Mouse (Mus musculus): ENCODE data around the gene Ppp6r3. TPM values are rescaled to one million over a fixed set of nuclear protein-coding genes. Genes with fewer than 3 reads are reported as not detected.
"Not testable (repeated sequence)": the region's sequence is repeated elsewhere in the genome, so short reads cannot be mapped to it uniquely, and the experiment has no call there.

Ppp6r3 gene
- polyA plus RNA-seq, 1 experiment from 2014 or later = 52.0 TPM

GRCm38 (mm10) chr19:3576451-3577264 is 1.1 kb upstream of the Ppp6r3 start:
- DNase-seq (ENCODE audit: low spot score) = no peak

- DNase-seq (ENCODE audit: low spot score) = no peak
Observed at GRCm38 (mm10) chr19:3575276-3575631, 295 bp downstream of the Ppp6r3 start.

- peak; percentile 28 for DNase-seq (ENCODE audit: low spot score)
Observed at GRCm38 (mm10) chr19:3574593-3575094, 905 bp downstream of the Ppp6r3 start.

- DNase-seq (ENCODE audit: low spot score) = no peak
Observed at GRCm38 (mm10) chr19:3564309-3564708, 11.2 kb downstream of the Ppp6r3 start.

GRCm38 (mm10) chr19:3562752-3563151 is 12.8 kb downstream of the Ppp6r3 start:
- DNase-seq (ENCODE audit: low spot score) = no peak

- DNase-seq (ENCODE audit: low spot score) = no peak
Observed at GRCm38 (mm10) chr19:3562298-3562697, 13.3 kb downstream of the Ppp6r3 start.

GRCm38 (mm10) chr19:3556169-3556827 is 19.3 kb downstream of the Ppp6r3 start:
- DNase-seq (ENCODE audit: low spot score) = no peak

- no peak for DNase-seq (ENCODE audit: low spot score)
Observed at GRCm38 (mm10) chr19:3554785-3555184, 20.8 kb downstream of the Ppp6r3 start.

- no peak for DNase-seq (ENCODE audit: low spot score)
Observed at GRCm38 (mm10) chr19:3551573-3552159, 23.9 kb downstream of the Ppp6r3 start.

GRCm38 (mm10) chr19:3550101-3550500 is 25.4 kb downstream of the Ppp6r3 start:
- no peak for DNase-seq (ENCODE audit: low spot score)

GRCm38 (mm10) chr19:3549263-3549662 is 26.3 kb downstream of the Ppp6r3 start:
- DNase-seq (ENCODE audit: low spot score) = no peak

- DNase-seq (ENCODE audit: low spot score) = no peak
Observed at GRCm38 (mm10) chr19:3548311-3548710, 27.2 kb downstream of the Ppp6r3 start.

- no peak for DNase-seq (ENCODE audit: low spot score)
Observed at GRCm38 (mm10) chr19:3544995-3545394, 30.6 kb downstream of the Ppp6r3 start.

GRCm38 (mm10) chr19:3542591-3542990 is 33.0 kb downstream of the Ppp6r3 start:
- no peak for DNase-seq (ENCODE audit: low spot score)

- DNase-seq (ENCODE audit: low spot score) = no peak
Observed at GRCm38 (mm10) chr19:3540997-3541396, 34.6 kb downstream of the Ppp6r3 start.

GRCm38 (mm10) chr19:3540254-3540653 is 35.3 kb downstream of the Ppp6r3 start:
- DNase-seq (ENCODE audit: low spot score) = no peak

- DNase-seq (ENCODE audit: low spot score) = no peak
Observed at GRCm38 (mm10) chr19:3539456-3539855, 36.1 kb downstream of the Ppp6r3 start.

GRCm38 (mm10) chr19:3537658-3538057 is 37.9 kb downstream of the Ppp6r3 start:
- DNase-seq (ENCODE audit: low spot score) = no peak

GRCm38 (mm10) chr19:3534945-3535344 is 40.6 kb downstream of the Ppp6r3 start:
- DNase-seq (ENCODE audit: low spot score) = peak; percentile 29

GRCm38 (mm10) chr19:3533266-3533966 is 42.1 kb downstream of the Ppp6r3 start:
- DNase-seq (ENCODE audit: low spot score) = not testable (repeated sequence)

- DNase-seq (ENCODE audit: low spot score) = no peak
Observed at GRCm38 (mm10) chr19:3532717-3533260, 42.8 kb downstream of the Ppp6r3 start.

Data from thymus, postnatal 0 days (tissue).